Mouse (Mus musculus): ENCODE results near the gene Gsto1. TPM values are rescaled to one million over a fixed set of nuclear protein-coding genes. Genes with fewer than 3 reads are reported as not detected.

The Gsto1 gene
- total RNA-seq, 2 experiments from 2014 or later, result 52.8 to 55.9 TPM

GRCm38 (mm10) chr19:47864721-47865120 lies 10.0 kb downstream of the Gsto1 start:
- TF ChIP-seq CTCF (conservative IDR thresholded peaks at IDR 0.05), result no peak
- peak overlapping the region; percentile 96 for H3K27ac ChIP-seq
- peak overlapping the region; percentile 74 for H3K4me3 ChIP-seq
- no peak for DNase-seq (ENCODE audit: low spot score in 2 of 2)

DNA sequence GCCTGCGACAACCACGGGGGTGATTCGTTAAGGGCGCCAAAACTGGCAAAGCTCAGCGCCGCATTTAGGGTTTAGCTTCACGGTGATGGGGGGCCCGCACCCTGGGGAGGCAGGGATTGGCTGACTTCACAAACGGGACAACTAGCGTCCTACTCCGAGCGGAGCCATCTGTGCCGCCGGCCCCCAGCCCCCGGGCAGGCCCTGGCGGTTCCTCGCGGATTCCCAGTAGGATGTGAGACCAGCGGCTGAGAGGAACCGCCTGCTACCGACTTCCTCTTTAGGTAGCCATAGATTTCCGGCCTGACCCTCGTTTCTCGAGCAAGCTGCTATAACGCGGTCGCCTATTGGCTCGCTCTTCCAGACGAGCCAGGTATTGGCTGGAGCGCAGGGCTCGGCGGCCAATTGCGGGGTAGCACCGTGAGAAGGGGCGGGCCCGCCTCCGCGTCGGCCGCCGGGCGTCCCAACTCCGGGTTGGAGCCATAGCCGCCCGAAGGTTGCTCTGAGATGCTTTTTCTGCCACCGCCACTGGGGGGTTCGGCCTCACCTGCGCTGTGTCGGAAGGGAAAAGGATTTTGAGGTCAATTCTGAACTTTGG lies 10.7 kb downstream of the Gsto1 start, which contains the start of gene Gsto2:
Gsto2 (plus strand) TSS at position 182 of the 595 bp plus-strand sequence.
- Histone ChIP-seq H3K27ac (peak within 1 kb of the TSS; percentile 96), H3K4me3 (peak within 1 kb of the TSS; percentile 74)
- DNase-seq (ENCODE audit: low spot score in 2 of 2), result peak; percentile 95
- TF ChIP-seq CTCF (conservative IDR thresholded peaks at IDR 0.05), result peak; percentile 82

DNA sequence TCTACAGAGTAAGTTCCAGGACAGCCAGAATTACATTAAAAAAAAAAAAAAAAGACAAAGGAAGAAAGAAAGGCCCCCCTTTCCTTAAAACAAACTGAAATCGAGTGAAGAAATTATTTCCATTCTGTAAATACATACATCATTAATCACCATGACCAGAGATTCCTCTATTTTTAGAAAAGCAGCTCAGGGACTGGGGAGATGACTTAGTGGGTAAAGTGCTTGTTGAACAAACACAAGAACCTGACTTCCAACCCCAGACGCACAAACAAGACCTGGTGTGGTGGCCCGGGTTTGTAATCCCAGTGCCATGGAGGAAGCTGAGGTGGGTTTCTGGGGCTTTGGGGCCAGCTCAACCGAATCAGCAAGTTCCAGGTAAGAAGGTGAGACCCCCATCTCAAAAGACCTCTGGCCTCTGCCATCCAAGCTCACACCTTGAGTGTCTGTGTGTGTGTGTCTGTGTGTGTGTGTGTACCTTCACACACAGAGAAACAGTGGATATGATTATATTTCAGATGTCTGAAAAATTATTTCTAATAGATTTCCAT lies 12.9 kb downstream of the Gsto1 start:
- H3K27ac ChIP-seq, result no peak overlapping the region
- TF ChIP-seq CTCF (conservative IDR thresholded peaks at IDR 0.05), result no peak
- no peak for DNase-seq (ENCODE audit: low spot score in 2 of 2)

DNA sequence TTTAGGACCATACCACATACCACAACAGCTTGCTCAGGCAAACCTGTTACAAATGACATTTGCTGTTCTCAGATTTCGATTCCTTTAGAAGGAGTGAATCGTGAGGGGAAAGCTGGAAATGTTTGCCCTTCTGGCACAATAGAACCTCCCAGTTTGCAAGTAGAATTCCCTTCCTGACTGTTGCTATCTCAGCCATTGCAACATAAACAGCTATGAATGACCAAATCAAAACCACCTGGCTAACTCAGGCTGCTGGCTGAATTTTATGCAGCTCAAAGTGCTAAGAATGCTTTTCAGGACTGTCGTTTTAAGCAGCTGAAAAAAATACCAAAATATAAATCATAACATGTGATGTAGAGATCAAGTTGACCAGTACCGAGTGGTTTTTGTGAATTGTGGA lies 14.2 kb downstream of the Gsto1 start:
- DNase-seq (ENCODE audit: low spot score in 2 of 2), result no peak
- TF ChIP-seq CTCF (conservative IDR thresholded peaks at IDR 0.05), result no peak
- Histone ChIP-seq H3K4me3 (no peak overlapping the region), H3K27ac (no peak overlapping the region)

More for the DNA sequence above, 12.9 kb downstream of the Gsto1 start:
- no peak overlapping the region for H3K4me3 ChIP-seq

GRCm38 (mm10) chr19:47869516-47869915 lies 14.7 kb downstream of the Gsto1 start:
- DNase-seq (ENCODE audit: low spot score in 2 of 2), result no peak
- Histone ChIP-seq H3K4me3 (no peak overlapping the region), H3K27ac (no peak overlapping the region)
- no peak for TF ChIP-seq CTCF (conservative IDR thresholded peaks at IDR 0.05)

DNA sequence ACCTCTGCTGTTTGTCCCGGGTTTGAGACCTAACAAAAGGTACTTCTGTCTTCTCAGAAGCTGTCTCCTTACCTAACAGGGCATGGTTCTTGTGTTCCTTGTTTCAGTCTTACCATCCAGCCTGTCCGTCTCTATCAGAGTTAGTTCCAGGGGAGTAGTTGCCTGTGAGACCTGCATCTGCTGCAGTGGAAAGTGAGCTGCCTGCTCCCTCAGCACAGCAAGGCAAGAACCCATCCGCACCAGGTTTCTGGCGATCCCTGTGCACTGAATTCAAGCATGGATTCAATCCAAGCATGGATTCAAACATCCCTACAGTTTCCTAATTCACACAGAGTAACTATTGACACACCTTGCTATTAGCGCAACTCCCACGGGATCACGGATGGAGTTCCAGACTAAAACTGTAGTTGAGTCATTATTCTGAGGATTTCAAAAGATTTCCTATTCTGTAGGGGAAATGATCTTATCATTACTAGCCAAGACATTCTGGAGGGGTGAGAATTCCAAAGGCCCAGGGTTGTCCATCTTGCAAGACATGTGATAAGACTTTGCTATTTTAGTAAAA lies 15.4 kb downstream of the Gsto1 start:
- Histone ChIP-seq H3K4me3 (no peak overlapping the region), H3K27ac (no peak overlapping the region)
- TF ChIP-seq CTCF (conservative IDR thresholded peaks at IDR 0.05), result no peak
- no peak for DNase-seq (ENCODE audit: low spot score in 2 of 2)

DNA sequence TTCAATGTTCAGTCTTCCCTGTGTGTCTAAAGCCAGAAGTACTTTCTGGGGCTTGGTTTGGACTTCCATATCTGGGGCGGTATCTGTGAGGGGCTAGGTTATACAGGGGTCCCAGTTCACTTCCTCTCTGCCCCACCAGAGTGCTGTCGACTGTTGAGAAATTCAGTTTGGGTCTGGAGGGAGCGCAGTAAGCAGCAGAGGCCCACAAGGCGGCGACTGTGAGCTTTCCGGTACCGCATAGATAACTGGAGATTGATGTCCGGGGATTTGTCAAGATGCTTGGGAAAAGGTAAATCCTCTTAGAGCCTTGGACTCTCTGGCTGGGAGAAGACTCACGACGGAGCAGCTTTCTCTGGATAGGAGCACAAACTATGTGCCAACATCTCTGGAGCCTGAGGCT lies 16.7 kb downstream of the Gsto1 start:
- TF ChIP-seq CTCF (conservative IDR thresholded peaks at IDR 0.05), result peak; percentile 67
- DNase-seq (ENCODE audit: low spot score in 2 of 2), result no peak
- Histone ChIP-seq H3K4me3 (no peak overlapping the region), H3K27ac (no peak overlapping the region)

GRCm38 (mm10) chr19:47876252-47876651 lies 21.5 kb downstream of the Gsto1 start:
- H3K27ac ChIP-seq, result no peak overlapping the region
- H3K4me3 ChIP-seq, result no peak overlapping the region
- no peak for DNase-seq (ENCODE audit: low spot score in 2 of 2)
- TF ChIP-seq CTCF (conservative IDR thresholded peaks at IDR 0.05), result no peak

GRCm38 (mm10) chr19:47881538-47881937 lies 26.8 kb downstream of the Gsto1 start:
- TF ChIP-seq CTCF (conservative IDR thresholded peaks at IDR 0.05), result no peak
- Histone ChIP-seq H3K4me3 (no peak overlapping the region), H3K27ac (no peak overlapping the region)
- no peak for DNase-seq (ENCODE audit: low spot score in 2 of 2)

- peak; percentile 99 for TF ChIP-seq CTCF (conservative IDR thresholded peaks at IDR 0.05)
- peak; percentile 69 to 88 for DNase-seq (ENCODE audit: low spot score in 2 of 2)
- H3K4me3 ChIP-seq, result no peak overlapping the region
- H3K27ac ChIP-seq, result no peak overlapping the region
Measured at GRCm38 (mm10) chr19:47882151-47882881, 27.5 kb downstream of the Gsto1 start.

DNA sequence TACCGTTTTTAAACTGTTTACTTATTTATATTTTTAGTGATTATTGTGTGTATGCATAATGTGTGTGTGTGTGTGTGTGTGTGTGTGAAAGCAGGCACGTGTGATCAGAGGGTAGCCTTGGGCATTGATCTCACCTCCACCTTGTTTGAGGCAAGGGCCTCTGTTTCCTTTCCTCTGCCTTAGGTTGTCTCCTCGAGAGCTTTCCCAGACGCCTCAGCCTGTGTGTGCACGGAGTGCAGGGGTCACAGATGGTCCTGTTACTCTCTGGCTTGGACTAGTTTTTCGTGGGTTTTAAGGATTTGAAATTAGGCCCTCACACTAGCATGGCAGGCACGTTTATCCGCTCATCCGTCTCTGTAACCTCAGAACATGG lies 28.1 kb downstream of the Gsto1 start:
- no peak overlapping the region for H3K27ac ChIP-seq
- no peak for TF ChIP-seq CTCF (conservative IDR thresholded peaks at IDR 0.05)

DNA sequence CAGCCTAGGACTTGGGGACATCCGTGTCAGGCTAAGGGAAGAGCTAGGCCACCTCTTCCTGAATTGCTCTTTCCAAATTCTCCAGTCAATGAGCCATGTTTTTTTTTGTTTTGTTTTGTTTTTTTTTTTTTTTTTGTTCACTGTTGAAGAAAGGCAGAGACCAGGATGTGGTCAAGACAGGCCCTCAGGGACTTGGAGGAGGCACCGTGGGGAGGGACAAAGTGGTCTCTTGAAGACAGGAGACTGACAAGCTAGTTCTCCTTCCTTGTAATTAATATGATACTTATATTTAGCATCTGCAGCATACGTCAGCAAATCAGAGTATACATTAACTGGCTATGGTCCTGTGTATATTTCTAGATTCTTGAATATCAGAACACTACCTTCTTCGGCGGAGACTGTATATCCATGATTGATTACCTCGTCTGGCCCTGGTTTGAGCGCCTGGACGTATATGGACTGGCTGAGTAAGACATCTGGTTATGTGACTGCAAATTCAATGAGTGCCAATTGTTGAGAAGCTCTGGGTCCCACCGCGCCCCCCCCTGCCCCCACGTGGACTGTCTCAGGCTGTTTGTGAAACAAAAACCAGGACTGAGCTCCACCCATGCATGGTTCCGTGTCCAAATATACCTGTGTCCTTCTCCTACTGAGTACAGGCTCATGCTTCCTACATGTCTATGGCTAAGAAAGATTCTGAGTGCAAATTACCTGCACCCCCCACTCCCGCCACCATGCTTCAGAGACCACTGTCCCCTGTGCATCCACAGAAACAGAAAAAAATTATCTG lies 29.7 kb downstream of the Gsto1 start:
- DNase-seq (ENCODE audit: low spot score in 2 of 2), result no peak
- no peak overlapping the region for H3K4me3 ChIP-seq
- TF ChIP-seq CTCF (conservative IDR thresholded peaks at IDR 0.05), result no peak
- no peak overlapping the region for H3K27ac ChIP-seq

More for the DNA sequence above, 28.1 kb downstream of the Gsto1 start:
- no peak overlapping the region for H3K4me3 ChIP-seq
- DNase-seq (ENCODE audit: low spot score in 2 of 2), result no peak

Measured in layer of hippocampus, adult 2 months (tissue).